Mouse (Mus musculus) spleen, postnatal 36 days (tissue): ENCODE results near the gene Sox5.

Experiments
- DNase-seq, 2 experiments: peaks; one replicate each; pipeline ENCODE4 v3.0.0; 2022; ENCODE audit warnings: low spot score in 2 of 2, mixed read lengths in 1 of 2

Sox5 gene

DNA sequence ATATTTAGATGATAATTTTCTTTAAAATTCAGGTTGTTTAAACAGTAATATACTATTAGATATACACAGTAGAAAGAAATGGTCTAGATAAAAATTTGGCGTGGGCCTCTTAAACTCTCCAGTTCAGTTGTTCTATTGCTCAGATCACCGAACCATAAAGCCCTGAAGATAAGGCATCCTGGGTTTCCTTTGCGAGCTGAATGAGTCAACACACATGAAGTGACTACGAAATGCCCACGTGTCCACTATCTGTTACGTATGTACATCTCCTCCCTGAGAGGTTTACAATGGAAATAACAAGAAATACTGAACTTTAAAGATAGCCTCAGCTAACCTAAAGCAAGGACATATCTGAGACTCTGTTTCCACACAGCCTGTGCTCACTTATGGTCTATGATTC lies 296.2 kb downstream of the Sox5 start:
- no peak for DNase-seq

DNA sequence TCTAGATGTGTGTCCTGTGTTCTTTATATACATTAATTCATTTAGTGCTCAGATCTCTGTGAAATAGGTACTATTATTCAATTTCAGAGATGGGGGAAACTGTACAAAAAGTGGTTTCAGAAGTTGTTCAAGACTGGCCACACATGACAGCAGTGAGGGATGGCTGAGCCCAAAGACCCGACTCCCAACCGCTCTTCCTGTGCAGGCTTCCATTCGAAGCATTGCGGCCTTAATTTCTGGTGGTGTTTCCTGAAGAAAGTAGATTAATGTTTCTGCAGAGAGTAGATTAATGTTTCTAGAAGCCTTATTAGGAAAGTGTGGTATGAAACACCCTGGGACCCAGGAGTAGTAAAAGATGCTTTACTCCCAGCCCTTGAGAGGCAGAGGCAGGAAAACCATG lies 298.6 kb downstream of the Sox5 start:
- DNase-seq: no peak

GRCm38 (mm10) chr6:144480648-144481528 lies 300.9 kb downstream of the Sox5 start:
- no peak for DNase-seq

GRCm38 (mm10) chr6:144479861-144480260 lies 301.9 kb downstream of the Sox5 start:
- no peak for DNase-seq

DNA sequence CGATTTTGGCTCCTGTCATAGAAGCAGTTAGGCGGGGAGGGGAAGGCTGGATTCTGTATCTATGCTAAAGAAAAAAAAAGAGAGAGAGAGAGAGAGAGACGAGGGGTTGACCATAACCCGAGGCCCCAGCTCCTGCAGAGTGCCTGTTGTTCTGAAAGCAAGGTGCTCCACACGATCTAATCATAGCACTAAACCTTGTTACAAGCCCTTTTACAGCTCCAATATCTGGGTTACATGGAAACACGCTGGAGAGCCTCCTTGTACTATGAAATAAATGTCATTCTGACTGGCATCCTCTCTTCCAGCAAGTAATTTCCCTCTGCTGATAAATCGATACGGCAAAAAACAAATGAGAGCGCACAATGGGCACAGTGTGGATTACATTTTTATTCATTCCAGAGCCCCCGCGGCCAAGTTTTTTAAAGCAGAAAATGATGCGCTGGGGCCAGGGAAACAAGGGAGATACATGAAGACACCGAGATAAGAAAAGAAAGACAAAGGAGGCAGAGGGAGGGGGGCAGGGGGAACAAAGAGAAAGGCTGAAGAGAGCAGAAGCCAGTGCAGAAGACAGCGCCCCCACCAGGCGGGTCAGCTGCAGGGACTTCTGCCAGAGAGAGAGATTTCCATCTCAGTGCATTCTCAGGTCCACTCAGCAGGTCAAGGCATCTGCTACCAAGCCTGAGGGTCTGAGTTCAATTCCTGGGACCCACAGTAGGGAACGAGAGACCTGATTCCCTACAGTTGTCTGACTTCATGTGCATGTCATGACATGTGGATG lies 304.3 kb downstream of the Sox5 start:
- DNase-seq: no peak

DNA sequence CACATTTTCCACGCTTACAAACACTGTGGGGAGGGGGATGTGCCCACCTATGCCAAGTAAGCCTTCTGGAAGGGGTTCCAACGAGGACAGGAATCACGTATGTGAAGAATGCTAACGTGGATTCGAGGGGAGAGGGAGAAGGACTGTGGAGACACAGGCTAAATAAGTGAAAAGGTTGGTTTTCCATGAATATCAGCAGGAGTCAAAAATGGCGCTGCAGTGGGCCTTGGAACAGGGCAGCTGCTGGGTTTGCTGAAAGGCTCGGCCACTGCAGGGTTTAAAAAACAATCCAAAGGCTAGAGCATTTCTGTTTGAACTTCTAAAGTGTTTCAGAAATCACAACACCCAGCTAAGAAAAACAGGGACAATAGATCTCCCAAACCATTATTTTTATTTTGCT lies 308.3 kb downstream of the Sox5 start:
- DNase-seq: no peak

GRCm38 (mm10) chr6:144472089-144472900 lies 309.5 kb downstream of the Sox5 start:
- DNase-seq: no peak

DNA sequence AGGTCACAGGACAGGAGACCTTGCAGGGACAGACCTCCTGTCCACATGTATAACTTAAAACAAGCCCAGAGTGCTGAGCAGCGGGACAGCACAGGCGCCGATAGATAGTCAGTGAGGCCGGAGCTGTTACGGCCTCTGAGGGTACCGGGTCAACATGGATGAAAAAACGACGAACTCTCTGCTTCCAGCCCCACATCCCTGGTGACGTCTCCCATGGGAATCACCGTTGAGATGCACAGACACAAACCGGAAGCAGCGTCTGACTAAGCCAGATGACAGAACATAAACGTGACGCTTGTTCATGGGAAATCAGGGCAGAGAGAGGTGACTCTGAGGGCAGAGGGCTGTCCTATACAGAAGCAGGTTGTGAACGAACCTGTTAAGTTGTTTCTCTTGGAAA lies 315.1 kb downstream of the Sox5 start:
- DNase-seq: no peak

GRCm38 (mm10) chr6:144463691-144464090 lies 318.1 kb downstream of the Sox5 start:
- DNase-seq: no peak

- DNase-seq: no peak
Measured at GRCm38 (mm10) chr6:144463274-144463673, 318.5 kb downstream of the Sox5 start.

GRCm38 (mm10) chr6:144459486-144459885 lies 322.3 kb downstream of the Sox5 start:
- no peak for DNase-seq

- DNase-seq: no peak
Measured at GRCm38 (mm10) chr6:144457500-144457899, 324.3 kb downstream of the Sox5 start.

GRCm38 (mm10) chr6:144454291-144455276 lies 327.2 kb downstream of the Sox5 start:
- no peak for DNase-seq

- no peak for DNase-seq
Measured at GRCm38 (mm10) chr6:144453605-144454004, 328.2 kb downstream of the Sox5 start.

GRCm38 (mm10) chr6:144453147-144453546 lies 328.6 kb downstream of the Sox5 start:
- no peak for DNase-seq

- DNase-seq: no peak
Measured at GRCm38 (mm10) chr6:144452200-144452977, 329.4 kb downstream of the Sox5 start.

- no peak for DNase-seq
Measured at GRCm38 (mm10) chr6:144451631-144452030, 330.1 kb downstream of the Sox5 start.

- no peak for DNase-seq
Measured at GRCm38 (mm10) chr6:144445761-144446373, 335.9 kb downstream of the Sox5 start.

GRCm38 (mm10) chr6:144444367-144444766 lies 337.4 kb downstream of the Sox5 start:
- no peak for DNase-seq

GRCm38 (mm10) chr6:144443681-144444080 lies 338.1 kb downstream of the Sox5 start:
- DNase-seq: no peak
